Mouse (Mus musculus) ES-Bruce4 (cell line): ENCODE measurements around the gene Nckipsd. TPM values are rescaled to one million over a fixed set of nuclear protein-coding genes. Genes with fewer than 3 reads are reported as not detected.

Experiments
- H3K27ac ChIP-seq: 2 replicates; pipeline ENCODE4 v1.5.1; 2012; ENCODE audit warnings: low read length, inconsistent platforms; ENCODE audit not compliant: insufficient read depth
- H3K27me3 ChIP-seq: 2 replicates; pipeline ENCODE4 v1.6.1; 2012; ENCODE audit warnings: mild to moderate bottlenecking, low read length, inconsistent platforms; ENCODE audit not compliant: control insufficient read depth, poor library complexity, insufficient read depth, severe bottlenecking
- H3K36me3 ChIP-seq: 2 replicates; pipeline ENCODE4 v1.6.1; 2012; ENCODE audit warnings: inconsistent platforms, mild to moderate bottlenecking, low read length, moderate library complexity; ENCODE audit not compliant: control insufficient read depth, poor library complexity, insufficient read depth, severe bottlenecking
- H3K4me1 ChIP-seq: one replicate; pipeline ENCODE4 v1.8.1; 2011; ENCODE audit warnings: low read length; ENCODE audit not compliant: control insufficient read depth, insufficient read depth
- H3K4me3 ChIP-seq: 2 replicates; pipeline ENCODE4 v1.5.1; 2011; ENCODE audit warnings: low read depth, mild to moderate bottlenecking, low read length
- H3K9ac ChIP-seq: 2 replicates; pipeline ENCODE4 v1.6.1; 2012; ENCODE audit warnings: low read depth, mild to moderate bottlenecking, inconsistent platforms; ENCODE audit not compliant: poor library complexity, severe bottlenecking
- H3K9me3 ChIP-seq: replicated peaks from 2 replicates; pipeline ENCODE4 v1.6.1; 2012; ENCODE audit warnings: mild to moderate bottlenecking, low read length, inconsistent platforms; ENCODE audit not compliant: control insufficient read depth, poor library complexity, insufficient read depth, severe bottlenecking
- CTCF ChIP-seq: IDR thresholded peaks from one replicate; pipeline ENCODE4 v1.8.1; 2011; ENCODE audit warnings: low read depth, low read length
- EP300 ChIP-seq: IDR thresholded peaks from 2 replicates; pipeline ENCODE4 v1.6.1; 2011; ENCODE audit warnings: low read depth, low read length; ENCODE audit not compliant: insufficient read depth
- POLR2A ChIP-seq: IDR thresholded peaks from one replicate; pipeline ENCODE4 v1.8.1; 2011; ENCODE audit warnings: low read length; ENCODE audit not compliant: insufficient read depth
- polyA plus RNA-seq: library from polyadenylated mRNA; stranded (reverse); fragments of >200 nt; gene quantifications from 2 replicates; pipeline ENCODE4 v1.2.4, GENCODE M21; 2011; ENCODE audit warnings: low read depth; ENCODE audit not compliant: missing spikeins, insufficient read depth, insufficient read length

The Nckipsd gene
- polyA plus RNA-seq, 1 experiment, result 10.3 TPM

- H3K36me3 ChIP-seq, result no peaks in the 10 kb centered on the region
- no peaks in the 10 kb centered on the region for H3K9me3 ChIP-seq
- TF ChIP-seq CTCF, result no peak
- no peak for TF ChIP-seq POLR2A
- TF ChIP-seq EP300, result no peak
- no peak overlapping the region for H3K4me3 ChIP-seq
- peaks cover 5% of the 10 kb centered on the region for H3K4me1 ChIP-seq
- no peak overlapping the region for H3K27ac ChIP-seq
- no peaks in the 10 kb centered on the region for H3K27me3 ChIP-seq
- no peak overlapping the region for H3K9ac ChIP-seq
Observed at GRCm38 (mm10) chr9:108845390-108845789, 37.2 kb downstream of the Nckipsd start.

- TF ChIP-seq CTCF, result no peak
- TF ChIP-seq POLR2A, result no peak
- peak; percentile 35; the same call in 1 of the 2 replicates for TF ChIP-seq EP300
- H3K36me3 ChIP-seq, result no peaks in the 10 kb centered on the region
- peaks cover 11% of the 10 kb centered on the region for H3K4me1 ChIP-seq
- no peak overlapping the region for H3K27ac ChIP-seq
- H3K27me3 ChIP-seq, result no peaks in the 10 kb centered on the region
- H3K4me3 ChIP-seq, result no peak overlapping the region
- H3K9me3 ChIP-seq, result no peaks in the 10 kb centered on the region
- no peak overlapping the region for H3K9ac ChIP-seq
Observed at GRCm38 (mm10) chr9:108847374-108847773, 39.2 kb downstream of the Nckipsd start.

DNA sequence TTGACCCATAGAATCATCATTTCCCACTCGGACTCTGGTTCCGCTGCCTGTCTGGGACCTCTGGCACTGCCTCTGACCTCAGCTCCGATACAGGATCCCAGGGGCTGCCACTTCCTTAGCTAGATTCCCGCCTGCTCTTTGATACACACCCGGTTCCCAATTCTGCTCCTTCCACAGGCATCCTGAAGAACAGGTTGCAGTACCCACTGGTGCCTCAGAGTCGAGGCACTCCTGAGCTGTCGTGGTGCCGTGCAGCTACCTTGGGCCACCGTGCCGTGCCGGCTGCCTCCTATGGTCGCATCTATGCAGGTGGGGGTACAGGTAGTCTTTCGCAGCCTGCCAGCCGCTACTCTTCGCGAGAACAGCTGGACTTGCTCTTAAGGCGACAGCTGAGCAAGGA is 40.3 kb downstream of the Nckipsd start:
- Histone ChIP-seq H3K27ac (no peak overlapping the region), H3K9ac (peak overlapping the region; percentile 22; the same call in 1 of the 2 replicates), H3K9me3 (no peaks in the 10 kb centered on the region), H3K27me3 (no peaks in the 10 kb centered on the region), H3K4me1 (peaks cover 10% of the 10 kb centered on the region), H3K36me3 (no peaks in the 10 kb centered on the region), H3K4me3 (peak overlapping the region; percentile 46)
- TF ChIP-seq POLR2A, result no peak
- TF ChIP-seq EP300, result no peak
- no peak for TF ChIP-seq CTCF

GRCm38 (mm10) chr9:108852976-108853375 is 44.8 kb downstream of the Nckipsd start, which contains the start of gene Slc26a6:
Gene Slc26a6 (plus strand): TSS chr9:108853283.
- H3K9me3 ChIP-seq, result no peaks in the 10 kb centered on the region
- peak within 1 kb of the TSS; percentile 58 for H3K9ac ChIP-seq
- no peaks in the 10 kb centered on the region for H3K27me3 ChIP-seq
- H3K4me1 ChIP-seq, result peaks cover 9% of the 10 kb centered on the region
- H3K36me3 ChIP-seq, result no peaks in the 10 kb centered on the region
- TF ChIP-seq POLR2A (no peak), EP300 (no peak), CTCF (no peak)
- peak within 1 kb of the TSS; percentile 83 for H3K4me3 ChIP-seq
- 0 out of 2 replicates have a peak within 1 kb of the TSS, but pooled peaks have one; percentile 7 for H3K27ac ChIP-seq

DNA sequence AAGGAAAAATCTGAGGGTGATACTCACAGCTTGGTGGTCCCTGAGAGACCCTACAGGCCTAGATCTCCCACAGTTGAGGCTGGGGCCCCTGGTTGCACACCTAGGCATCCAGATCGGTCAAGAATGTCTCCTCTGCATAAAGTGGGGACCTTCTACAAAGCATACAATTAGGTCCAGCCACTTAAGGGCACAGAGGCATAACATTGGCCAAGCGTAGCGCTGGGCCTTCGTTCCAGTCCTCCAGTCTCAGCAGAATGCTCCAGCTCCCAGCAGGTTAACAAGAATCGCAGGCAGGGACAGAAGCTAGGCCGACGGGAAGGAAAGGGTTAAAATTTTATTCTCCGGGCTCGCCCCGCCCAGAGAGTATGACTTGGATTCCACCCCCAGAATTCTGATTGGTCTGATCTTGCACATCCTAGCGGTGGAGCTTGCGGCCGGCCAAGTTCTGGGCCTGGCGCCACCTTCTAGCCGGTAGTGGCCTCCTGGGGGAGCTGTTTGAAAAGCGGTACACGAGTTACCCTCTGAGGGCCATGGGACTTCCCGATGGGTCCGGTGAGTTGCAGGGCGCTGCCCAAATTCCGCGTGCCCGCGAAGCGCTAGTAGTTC is 45.6 kb downstream of the Nckipsd start:
- Histone ChIP-seq H3K9ac (peak overlapping the region; percentile 58), H3K4me1 (peaks cover 9% of the 10 kb centered on the region), H3K4me3 (peak overlapping the region; percentile 83), H3K27me3 (no peaks in the 10 kb centered on the region), H3K9me3 (no peaks in the 10 kb centered on the region), H3K27ac (0 out of 2 replicates have a peak overlapping the region, but pooled peaks have one; percentile 7), H3K36me3 (no peaks in the 10 kb centered on the region)
- TF ChIP-seq EP300 (no peak), POLR2A (peak; percentile 21), CTCF (peak; percentile 54)

GRCm38 (mm10) chr9:108854241-108854696 is 46.1 kb downstream of the Nckipsd start:
- Histone ChIP-seq H3K27me3 (no peaks in the 10 kb centered on the region), H3K4me1 (peaks cover 8% of the 10 kb centered on the region), H3K4me3 (peak overlapping the region; percentile 83), H3K27ac (0 out of 2 replicates have a peak overlapping the region, but pooled peaks have one; percentile 7), H3K9ac (peak overlapping the region; percentile 58), H3K9me3 (no peaks in the 10 kb centered on the region), H3K36me3 (no peaks in the 10 kb centered on the region)
- no peak for TF ChIP-seq CTCF
- TF ChIP-seq POLR2A, result peak; percentile 89
